Mouse (Mus musculus): ENCODE measurements at regions not wholly inside any gene's neighbourhood (a gene's known extent, or its start where the extent isn't known, plus 50 kb on each side); places are given as distances from the start of the nearest gene placed in this dataset.
A peak's percentile ranks its signal among the peaks of the same experiment; 100 is the strongest.

DNA sequence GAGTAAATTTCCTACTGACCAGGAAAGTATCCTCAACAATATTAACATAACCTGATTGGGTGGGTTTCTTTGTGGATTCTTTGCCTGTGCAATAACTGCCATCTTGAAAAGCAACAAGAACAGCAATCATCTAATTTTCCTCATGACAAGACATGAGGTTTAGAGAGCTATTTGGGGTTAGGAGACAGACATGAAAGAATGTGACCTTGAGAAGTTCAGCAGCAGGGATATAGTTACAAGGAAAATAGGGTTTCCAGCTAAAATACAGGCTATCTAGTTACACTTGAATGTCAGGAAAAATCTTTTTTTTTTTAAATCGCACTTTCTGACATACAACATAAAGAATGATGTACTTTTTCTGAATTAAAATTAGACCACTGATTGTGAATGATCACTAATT lies 83.7 kb upstream of the Lama2 start:
- DNase-seq, result no peak

- no peak for DNase-seq
Observed at GRCm38 (mm10) chr10:27698305-27698704, 78.7 kb upstream of the Lama2 start.

GRCm38 (mm10) chr10:27681376-27681775 lies 61.8 kb upstream of the Lama2 start:
- no peak for DNase-seq

GRCm38 (mm10) chr10:27675579-27675978 lies 56.0 kb upstream of the Lama2 start:
- peak; percentile 20 for DNase-seq

GRCm38 (mm10) chr10:27674379-27674778 lies 54.8 kb upstream of the Lama2 start:
- DNase-seq, result no peak

Measured in kidney, adult 9 months (tissue).